Mouse (Mus musculus): Measurements from ENCODE around the gene Olfr616.
"Not testable (repeated sequence)": the region's sequence is repeated elsewhere in the genome, so short reads cannot be mapped to it uniquely, and the experiment has no call there.

Olfr616 gene

GRCm38 (mm10) chr7:103569043-103569442, at the start of gene Olfr616:
TSS of gene Olfr616 (minus strand) at chr7:103569143.
- in situ Hi-C loops (cut with MboI, MseI) = no loop called here

GRCm38 (mm10) chr7:103612434-103612833, 43.5 kb upstream of the Olfr616 start, which contains the start of gene Olfr620:
TSS of gene Olfr620 (minus strand) at chr7:103612534.
- in situ Hi-C loops (cut with MboI, MseI) = no loop called here

- in situ Hi-C loops (cut with MboI, MseI) = no loop called here
Observed at GRCm38 (mm10) chr7:103607425-103607824, 38.5 kb upstream of the Olfr616 start.

GRCm38 (mm10) chr7:103600275-103600674, 31.3 kb upstream of the Olfr616 start, which contains the start of gene Olfr619:
TSS of gene Olfr619 (plus strand) at chr7:103600575.
- in situ Hi-C loops (cut with MboI, MseI) = no loop called here

GRCm38 (mm10) chr7:103589803-103590202, 20.9 kb upstream of the Olfr616 start, which contains the start of gene Olfr618:
TSS of gene Olfr618 (plus strand) at chr7:103590103.
- in situ Hi-C loops (cut with MboI, MseI) = no loop called here

GRCm38 (mm10) chr7:103572761-103573160, 3.8 kb upstream of the Olfr616 start, which contains the start of gene Olfr617:
TSS of gene Olfr617 (plus strand) at chr7:103573061.
- in situ Hi-C loops (cut with MboI, MseI) = no loop called here

- in situ Hi-C loops (cut with MboI, MseI) = no loop called here
Observed at GRCm38 (mm10) chr7:103555779-103556178, 13.2 kb downstream of the Olfr616 start, which contains the start of gene Olfr615. TSS of gene Olfr615 (plus strand) at chr7:103556079.

- in situ Hi-C loops (cut with MboI, MseI) = no loop called here
Observed at GRCm38 (mm10) chr7:103547774-103548173, 21.2 kb downstream of the Olfr616 start, which contains the start of gene Olfr613. TSS of gene Olfr613 (plus strand) at chr7:103548074.

- in situ Hi-C loops (cut with MboI, MseI) = not testable (repeated sequence)
Observed at GRCm38 (mm10) chr7:103542617-103543016, 26.3 kb downstream of the Olfr616 start, which contains the start of gene Olfr612. TSS of gene Olfr612 (minus strand) at chr7:103542717.

- in situ Hi-C loops (cut with MboI, MseI) = not testable (repeated sequence)
Observed at GRCm38 (mm10) chr7:103520746-103521145, 48.2 kb downstream of the Olfr616 start, which contains the start of gene Olfr611. TSS of gene Olfr611 (minus strand) at chr7:103520846.
